Mouse (Mus musculus) embryonic facial prominence, embryonic 14.5 days (tissue): ENCODE data around the gene Strn. TPM values are rescaled to one million over a fixed set of nuclear protein-coding genes. Genes with fewer than 3 reads are reported as not detected.

Experiments
- ATAC-seq: fragments of 200-750 bp; cut with Nextera tagmentation; 2 replicates; pipeline ENCODE4 v1.8.0; 2017; ENCODE audit warnings: low read depth, moderate number of reproducible peaks, moderate TSS enrichment
- DNase-seq: peaks from one replicate; pipeline ENCODE4 v3.0.0-alpha.2; 2015; ENCODE audit warnings: low spot score
- H3K27ac ChIP-seq: fragments of 300-500 bp; sonication (generic); replicated peaks from 2 replicates; pipeline ENCODE4 v1.5.1; 2014; ENCODE audit warnings: low read depth, mild to moderate bottlenecking, low read length, moderate library complexity
- H3K27me3 ChIP-seq: fragments of 300-500 bp; sonication (generic); replicated peaks from 2 replicates; pipeline ENCODE4 v1.6.1; 2014; ENCODE audit warnings: low read length; ENCODE audit not compliant: control insufficient read depth, insufficient read depth
- H3K36me3 ChIP-seq: fragments of 300-500 bp; sonication (generic); 2 replicates; pipeline ENCODE4 v1.6.1; 2014; ENCODE audit warnings: low read length, mixed read lengths; ENCODE audit not compliant: control insufficient read depth, insufficient read depth
- H3K4me1 ChIP-seq: fragments of 300-500 bp; sonication (generic); 2 replicates; pipeline ENCODE4 v1.6.1; 2014; ENCODE audit warnings: antibody characterized with exemption, low read length; ENCODE audit not compliant: control insufficient read depth, insufficient read depth
- H3K4me2 ChIP-seq: fragments of 300-500 bp; sonication (generic); 2 replicates; pipeline ENCODE4 v1.6.1; 2014; ENCODE audit warnings: low read depth, mild to moderate bottlenecking, low read length, moderate library complexity, mixed read lengths
- H3K4me3 ChIP-seq: fragments of 300-500 bp; sonication (generic); 2 replicates; pipeline ENCODE4 v1.5.1; 2014; ENCODE audit warnings: low read depth, mild to moderate bottlenecking, low read length
- H3K9ac ChIP-seq: fragments of 300-500 bp; sonication (generic); 2 replicates; pipeline ENCODE4 v1.6.1; 2014; ENCODE audit warnings: low read depth, mild to moderate bottlenecking, low read length, moderate library complexity, mixed read lengths
- H3K9me3 ChIP-seq: fragments of 300-500 bp; sonication (generic); 2 replicates; pipeline ENCODE4 v1.6.1; 2016; ENCODE audit warnings: low read length; ENCODE audit not compliant: control insufficient read depth
- WGBS: fragments of 180-500 bp; shearing (Covaris S2); extraction: QIAGEN DNeasy Blood & Tissue Kit; methylation state at CpG from one replicate; pipeline ENCODE4 v1.1.7; 2014; 5-methylcytosine and 5-hydroxymethylcytosine counted together
- polyA plus RNA-seq: library from polyadenylated mRNA; unstranded; fragments of >200 nt; fragmentation: Nextera tagmentation; extraction: Ambion mirVana; gene quantifications from 2 replicates; pipeline ENCODE4 v1.2.1, GENCODE M21; 2014

Gene Strn
- polyA plus RNA-seq, 1 experiment from 2014 or later, result 6.9 TPM

GRCm38 (mm10) chr17:78608135-78608670 is 128.8 kb downstream of the Strn start:
- no peak overlapping the region for H3K4me2 ChIP-seq
- ATAC-seq (no peak), DNase-seq (no peak)
- H3K27me3 ChIP-seq, result no peaks in the 10 kb centered on the region
- H3K4me3 ChIP-seq, result no peak overlapping the region
- no peak overlapping the region for H3K27ac ChIP-seq
- WGBS, result 50% methylated on average over 16 of the region's 16 CpGs
- no peak overlapping the region for H3K9ac ChIP-seq
- no peaks in the 10 kb centered on the region for H3K9me3 ChIP-seq
- no peaks in the 10 kb centered on the region for H3K4me1 ChIP-seq
- no peaks in the 10 kb centered on the region for H3K36me3 ChIP-seq

DNA sequence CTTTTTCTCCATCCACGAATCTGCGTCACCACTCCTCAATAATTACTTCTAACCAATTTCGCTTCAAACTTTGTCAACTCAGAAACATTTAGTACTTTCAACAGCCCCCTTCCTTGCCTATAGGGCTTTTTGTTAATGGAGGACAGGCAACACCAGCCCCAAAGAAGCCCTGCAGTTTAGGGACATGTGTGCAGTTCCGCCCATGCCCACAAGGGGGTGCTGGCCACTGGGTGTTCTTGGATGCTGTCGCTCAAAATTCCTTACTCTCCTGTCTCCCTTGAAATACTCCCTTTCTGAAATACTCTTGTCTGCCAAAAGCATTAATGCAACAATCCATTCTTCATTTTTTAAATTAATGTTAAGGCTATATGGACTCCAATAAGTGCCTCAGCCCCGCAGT is 132.6 kb downstream of the Strn start:
- Histone ChIP-seq H3K27me3 (no peaks in the 10 kb centered on the region), H3K36me3 (no peaks in the 10 kb centered on the region), H3K9ac (no peak overlapping the region), H3K4me2 (no peak overlapping the region), H3K9me3 (no peaks in the 10 kb centered on the region), H3K4me3 (no peak overlapping the region), H3K27ac (no peak overlapping the region), H3K4me1 (no peaks in the 10 kb centered on the region)
- ATAC-seq (no peak), DNase-seq (no peak)
- WGBS, result 70% methylated on average over 6 of the region's 6 CpGs

DNA sequence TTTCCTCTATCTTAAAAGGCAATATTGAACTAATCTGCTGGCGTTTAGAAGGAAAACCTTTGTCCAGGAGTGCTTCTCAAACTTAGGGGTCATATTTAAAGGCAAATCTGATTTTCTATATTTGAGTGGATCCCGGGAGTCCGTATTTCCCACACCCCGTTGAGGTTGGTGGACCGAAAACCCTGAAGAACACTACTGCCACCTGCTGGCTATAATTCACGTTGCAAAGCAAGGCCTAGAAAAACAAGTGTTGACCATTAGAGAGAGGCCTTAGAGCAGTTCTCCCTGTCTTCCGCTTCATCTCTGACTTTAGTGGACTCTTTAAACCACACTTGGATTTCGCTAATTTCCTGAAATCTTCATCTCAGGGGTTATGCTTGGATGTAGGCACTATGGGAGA is 133.1 kb downstream of the Strn start:
- Histone ChIP-seq H3K9me3 (no peaks in the 10 kb centered on the region), H3K9ac (no peak overlapping the region), H3K4me3 (no peak overlapping the region), H3K36me3 (no peaks in the 10 kb centered on the region), H3K27ac (no peak overlapping the region), H3K4me1 (no peaks in the 10 kb centered on the region), H3K27me3 (no peaks in the 10 kb centered on the region), H3K4me2 (no peak overlapping the region)
- ATAC-seq, result peak; percentile 50; the same call in 1 of the 2 replicates
- WGBS, result 23% methylated on average over 8 of the region's 8 CpGs
- peak; percentile 84 for DNase-seq

- H3K9ac ChIP-seq, result no peak overlapping the region
- no peak overlapping the region for H3K27ac ChIP-seq
- H3K4me1 ChIP-seq, result no peaks in the 10 kb centered on the region
- H3K4me2 ChIP-seq, result no peak overlapping the region
- no peaks in the 10 kb centered on the region for H3K27me3 ChIP-seq
- ATAC-seq, result no peak
- no peaks in the 10 kb centered on the region for H3K9me3 ChIP-seq
- WGBS, result 82% methylated on average over 14 of the region's 14 CpGs
- H3K36me3 ChIP-seq, result no peaks in the 10 kb centered on the region
- H3K4me3 ChIP-seq, result no peak overlapping the region
- DNase-seq, result no peak
Observed at GRCm38 (mm10) chr17:78602316-78602715, 134.7 kb downstream of the Strn start.

- Histone ChIP-seq H3K36me3 (no peaks in the 10 kb centered on the region), H3K4me1 (no peaks in the 10 kb centered on the region), H3K4me3 (no peak overlapping the region), H3K27me3 (no peaks in the 10 kb centered on the region), H3K9ac (no peak overlapping the region), H3K9me3 (no peaks in the 10 kb centered on the region), H3K4me2 (no peak overlapping the region), H3K27ac (no peak overlapping the region)
- ATAC-seq (no peak), DNase-seq (no peak)
- 88% methylated on average over 12 of the region's 12 CpGs for WGBS
Observed at GRCm38 (mm10) chr17:78601601-78602000, 135.4 kb downstream of the Strn start.

DNA sequence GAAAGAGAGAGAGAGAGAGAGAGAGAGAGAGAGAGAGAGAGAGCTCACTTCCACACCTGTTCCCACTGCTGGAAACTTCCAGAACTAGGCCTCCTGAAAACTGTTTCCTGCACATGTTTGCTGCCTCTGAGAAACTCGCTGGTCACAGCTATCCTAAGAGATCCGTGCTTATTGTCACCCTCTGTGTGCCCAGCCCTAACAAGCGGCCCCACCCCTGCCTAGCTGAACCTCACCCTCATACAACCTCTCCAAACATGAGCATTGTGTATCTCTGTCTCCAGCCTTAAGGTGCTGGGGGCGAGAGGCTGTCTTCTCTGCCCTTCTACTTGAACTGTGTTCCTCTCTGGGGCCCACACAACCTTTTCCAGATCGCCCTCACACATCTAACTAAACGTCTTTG is 136.0 kb downstream of the Strn start:
- Histone ChIP-seq H3K27ac (no peak overlapping the region), H3K4me3 (no peak overlapping the region), H3K4me1 (no peaks in the 10 kb centered on the region), H3K36me3 (no peaks in the 10 kb centered on the region), H3K9ac (no peak overlapping the region), H3K4me2 (no peak overlapping the region), H3K9me3 (no peaks in the 10 kb centered on the region), H3K27me3 (no peaks in the 10 kb centered on the region)
- 60% methylated on average over 6 of the region's 6 CpGs for WGBS
- DNase-seq, result no peak
- ATAC-seq, result no peak

Other genes with a start within 250 kb of the Strn start
- 0.81 and 1.7 TPM in 2 replicates for gene Vit, start 229.1 kb downstream of the Strn start, polyA plus RNA-seq
- 12.4 and 14.6 TPM in 2 replicates for gene Heatr5b, start 98.2 kb upstream of the Strn start, polyA plus RNA-seq
- 38.5 and 40.5 TPM in 2 replicates for gene Gpatch11, start 98.4 kb upstream of the Strn start, polyA plus RNA-seq
- 6.8 and 8.0 TPM in 2 replicates for gene Eif2ak2, start 145.4 kb upstream of the Strn start, polyA plus RNA-seq
- 0.22 and 0.75 TPM in 2 replicates for gene Sult6b1, start 169.8 kb upstream of the Strn start, polyA plus RNA-seq
- 95.6 and 96.4 TPM in 2 replicates for gene Cebpzos, start 179.3 kb upstream of the Strn start, polyA plus RNA-seq
- 53.3 and 54.7 TPM in 2 replicates for gene Cebpz, start 199.9 kb upstream of the Strn start, polyA plus RNA-seq
- gene Ndufaf7, start 199.9 kb upstream of the Strn start, polyA plus RNA-seq, result 49.0 and 52.5 TPM in 2 replicates